ENCODE assay signal across 15 mouse cellular contexts in genomic region chr13:43485278-43485976, GRCm38 (mm10).
"Had no signal": no experiment of that assay in that cellular context is flagged by ENCODE, and none has a peak within 500 bp of the region (broad histone marks: within the 10 kb centered on the region; RNA-seq: fewer than 3 reads in every experiment).

No protein-coding gene starts in this region.

- H3K27me3 ChIP-seq: liver, embryonic 13.5 days; neural tube, embryonic 13.5 days had no signal

- H3K27ac ChIP-seq: left cerebral cortex, adult 2 months; limb, embryonic 10.5 days; liver, embryonic 13.5 days; macrophage; midbrain, embryonic 10.5 days; neural tube, embryonic 13.5 days; stomach, postnatal 0 days had no signal

- H3K36me3 ChIP-seq: limb, embryonic 10.5 days; liver, embryonic 13.5 days; midbrain, embryonic 10.5 days; neural tube, embryonic 13.5 days had no signal

- DNase-seq: kidney, adult 8-10 months; kidney, postnatal 25 days; liver, embryonic 13.5 days; lung, adult 2 months; midbrain, embryonic 14.5 days; right cerebral cortex, adult 18-20 months; right cerebral cortex, postnatal 25 days had no signal

- H3K4me3 ChIP-seq: left cerebral cortex, adult 2 months; limb, embryonic 10.5 days; liver, embryonic 13.5 days; midbrain, embryonic 10.5 days; neural tube, embryonic 13.5 days had no signal

- ATAC-seq: intestine, postnatal 0 days; lung, postnatal 0 days had no signal

- H3K9me3 ChIP-seq: limb, embryonic 10.5 days; liver, embryonic 13.5 days; midbrain, embryonic 10.5 days; neural tube, embryonic 13.5 days had no signal

- H3K9ac ChIP-seq: liver, embryonic 13.5 days; neural tube, embryonic 13.5 days had no signal
